Mouse (Mus musculus) megakaryocyte, embryonic 14.5 days (primary cell): Measurements from ENCODE around the gene Tshz2.

Source experiments
- FLI1 ChIP-seq: IDR thresholded peaks from 2 replicates; pipeline ENCODE4 v1.6.1; 2012; ENCODE audit warnings: low read length, inconsistent platforms, mixed read lengths
- GATA1 ChIP-seq: IDR thresholded peaks from 3 replicates; pipeline ENCODE4 v1.6.1; 2012; ENCODE audit warnings: mixed read lengths, low read length, inconsistent platforms, borderline replicate concordance

DNA sequence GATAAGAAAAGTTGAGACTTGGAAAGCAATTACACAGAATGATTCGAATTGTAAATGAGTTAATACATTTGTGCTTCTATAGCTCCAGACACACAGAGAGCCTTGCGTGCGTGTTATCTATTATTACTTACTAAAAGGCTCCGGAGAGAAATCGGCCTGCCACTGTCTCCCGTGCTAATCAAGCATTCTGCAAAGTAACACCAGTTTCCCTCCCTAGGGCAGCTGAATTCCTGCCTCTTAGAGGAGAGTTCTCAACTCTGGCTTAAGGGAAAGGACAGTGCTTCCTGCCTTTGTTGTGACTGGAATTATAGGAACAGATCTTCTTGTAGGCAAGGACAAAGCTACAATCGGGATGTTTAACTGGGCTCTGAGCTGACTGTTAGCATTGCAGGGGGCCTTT lies 101.2 kb downstream of the Tshz2 start:
- TF ChIP-seq FLI1 (no peak), GATA1 (no peak)
